Mouse (Mus musculus): Measurements from ENCODE around the gene Capn9. TPM values are rescaled to one million over a fixed set of nuclear protein-coding genes. Genes with fewer than 3 reads are reported as not detected.

Gene Capn9
- total and polyA plus RNA-seq, 3 experiments, result 0.10 TPM; not detected in 2

- no peaks in the 10 kb centered on the region for H3K9me3 ChIP-seq (replicated peaks; ENCODE audit: low read length)
- no peak overlapping the region for H3K4me2 ChIP-seq (ENCODE audit: insufficient read depth, low read depth, poor library complexity, severe bottlenecking)
- H3K4me3 ChIP-seq (replicated peaks in 1 of 3; ENCODE audit: low read depth in 2 of 3, low read length in 2 of 3, poor library complexity in 1 of 3), result no peak overlapping the region
- H3K9ac ChIP-seq (ENCODE audit: insufficient read depth, low read depth), result no peak overlapping the region
- no peaks in the 10 kb centered on the region for H3K79me2 ChIP-seq (replicated peaks; ENCODE audit: control insufficient read depth, extremely low read depth, insufficient read depth, poor library complexity, severe bottlenecking)
- DNase-seq (ENCODE audit: extremely low read depth), result no peak
- peaks cover 0 to 34% of the 10 kb centered on the region in 2 experiments for H3K36me3 ChIP-seq (replicated peaks in 1 of 2; ENCODE audit: control insufficient read depth in 1 of 2, insufficient read depth in 1 of 2, low read length in 1 of 2)
- in situ Hi-C loops (cut with MboI; ENCODE audit: low pct_ligation_motif_present, low pct_unique_long_range_greater_than_20kb, low sequenced_read_pairs) (no loop called here), dilution Hi-C loops (cut with MboI; ENCODE audit: extremely low pct_ligation_motif_present, extremely low pct_unique_long_range_greater_than_20kb, low sequenced_read_pairs) (no loop called here)
- H3K27ac ChIP-seq (ENCODE audit: insufficient read depth, low read depth), result no peak overlapping the region
- no peaks in the 10 kb centered on the region for H3K27me3 ChIP-seq (replicated peaks)
- H3K4me1 ChIP-seq (ENCODE audit: control insufficient read depth in 1 of 2, insufficient read depth in 2 of 2), result peaks cover 0 to 3% of the 10 kb centered on the region in 2 experiments; a peak in 1 of 4 replicates
- TF ChIP-seq ZMIZ1 (IDR thresholded peaks at IDR 0.05; ENCODE audit: low read depth, low read length) (no peak), CHD1 (IDR thresholded peaks at IDR 0.05; ENCODE audit: low read depth, low read length) (no peak), E2F4 (IDR thresholded peaks at IDR 0.05; ENCODE audit: insufficient replicate concordance, low read depth, low read length) (no peak), JUND (conservative IDR thresholded peaks at IDR 0.05; ENCODE audit: low read depth, low read length) (no peak), MEF2A (IDR thresholded peaks at IDR 0.05; ENCODE audit: borderline replicate concordance, low read depth, low read length) (no peak), MXI1 (IDR thresholded peaks at IDR 0.05; ENCODE audit: low read depth, low read length) (no peak), NRF1 (IDR thresholded peaks at IDR 0.05; ENCODE audit: low read depth, low read length) (no peak), IRF4 (IDR thresholded peaks at IDR 0.05; ENCODE audit: low read depth, low read length) (no peak), POLR2A (IDR thresholded peaks at IDR 0.05; ENCODE audit: low read depth, low read length) (no peak), ZKSCAN1 (IDR thresholded peaks at IDR 0.05; ENCODE audit: borderline replicate concordance, low read depth, low read length) (no peak), CHD2 (IDR thresholded peaks at IDR 0.05; ENCODE audit: low read length) (no peak)
Measured at GRCm38 (mm10) chr8:124651776-124652175, 75.9 kb downstream of the Capn9 start.

- TF ChIP-seq RAD21 (IDR thresholded peaks at IDR 0.05; ENCODE audit: low read depth, low read length) (no peak), ZNF384 (IDR thresholded peaks at IDR 0.05; ENCODE audit: low read depth, low read length) (no peak), MAFK (IDR thresholded peaks at IDR 0.05; ENCODE audit: insufficient replicate concordance, low read length) (no peak), CHD1 (IDR thresholded peaks at IDR 0.05; ENCODE audit: low read depth, low read length) (no peak), PAX5 (IDR thresholded peaks at IDR 0.05; ENCODE audit: low read length) (no peak), ZC3H11A (IDR thresholded peaks at IDR 0.05; ENCODE audit: low read depth, low read length) (no peak), NELFE (IDR thresholded peaks at IDR 0.05; ENCODE audit: low read depth, low read length) (no peak), HCFC1 (IDR thresholded peaks at IDR 0.05; ENCODE audit: low read depth, low read length) (no peak), MAX (IDR thresholded peaks at IDR 0.05; ENCODE audit: low read length) (no peak), TCF12 (IDR thresholded peaks at IDR 0.05; ENCODE audit: low read depth, low read length) (no peak), SIN3A (IDR thresholded peaks at IDR 0.05; ENCODE audit: low read length) (no peak), CTCF (conservative IDR thresholded peaks at IDR 0.05 in 1 of 2, IDR thresholded peaks at IDR 0.05 in 1 of 2; ENCODE audit: low read depth in 2 of 2, low read length in 2 of 2) (no peak), GABPA (IDR thresholded peaks at IDR 0.05; ENCODE audit: insufficient replicate concordance, low read depth, low read length) (no peak), JUN (IDR thresholded peaks at IDR 0.05; ENCODE audit: insufficient read depth, low read depth, low read length) (no peak), MAZ (IDR thresholded peaks at IDR 0.05; ENCODE audit: low read depth, low read length) (no peak), KAT2A (IDR thresholded peaks at IDR 0.05; ENCODE audit: insufficient replicate concordance, low read length) (no peak), CHD2 (IDR thresholded peaks at IDR 0.05; ENCODE audit: low read length) (no peak), NRF1 (IDR thresholded peaks at IDR 0.05; ENCODE audit: low read depth, low read length) (no peak)
- H3K4me2 ChIP-seq (ENCODE audit: insufficient read depth, low read depth, poor library complexity, severe bottlenecking), result no peak overlapping the region
- no peaks in the 10 kb centered on the region for H3K27me3 ChIP-seq (replicated peaks)
- no peak overlapping the region for H3K9ac ChIP-seq (ENCODE audit: insufficient read depth, low read depth)
- no peak overlapping the region for H3K27ac ChIP-seq (ENCODE audit: insufficient read depth, low read depth)
- no peak for DNase-seq (ENCODE audit: extremely low read depth)
- dilution Hi-C loops (cut with MboI; ENCODE audit: extremely low pct_ligation_motif_present, extremely low pct_unique_long_range_greater_than_20kb, low sequenced_read_pairs), result no loop called here
- H3K36me3 ChIP-seq (replicated peaks in 1 of 2; ENCODE audit: control insufficient read depth in 1 of 2, insufficient read depth in 1 of 2, low read length in 1 of 2), result peaks cover 0 to 34% of the 10 kb centered on the region in 2 experiments
- H3K79me2 ChIP-seq (replicated peaks; ENCODE audit: control insufficient read depth, extremely low read depth, insufficient read depth, poor library complexity, severe bottlenecking), result no peaks in the 10 kb centered on the region
- peaks cover 0 to 3% of the 10 kb centered on the region in 2 experiments; a peak in 1 of 4 replicates for H3K4me1 ChIP-seq (ENCODE audit: control insufficient read depth in 1 of 2, insufficient read depth in 2 of 2)
- H3K9me3 ChIP-seq (replicated peaks; ENCODE audit: low read length), result no peaks in the 10 kb centered on the region
- no peak overlapping the region for H3K4me3 ChIP-seq (replicated peaks in 1 of 3; ENCODE audit: low read depth in 2 of 3, low read length in 2 of 3, poor library complexity in 1 of 3)
- in situ Hi-C loops (cut with MboI; ENCODE audit: low pct_ligation_motif_present, low pct_unique_long_range_greater_than_20kb, low sequenced_read_pairs), result no loop called here
Measured at GRCm38 (mm10) chr8:124652546-124652945, 76.6 kb downstream of the Capn9 start.

Measured in CH12.LX (cell line).